Mouse (Mus musculus): ENCODE data around the gene Dgcr8. TPM values are rescaled to one million over a fixed set of nuclear protein-coding genes. Genes with fewer than 3 reads are reported as not detected.

Gene Dgcr8
- polyA plus RNA-seq, 1 experiment = 56.0 TPM

DNA sequence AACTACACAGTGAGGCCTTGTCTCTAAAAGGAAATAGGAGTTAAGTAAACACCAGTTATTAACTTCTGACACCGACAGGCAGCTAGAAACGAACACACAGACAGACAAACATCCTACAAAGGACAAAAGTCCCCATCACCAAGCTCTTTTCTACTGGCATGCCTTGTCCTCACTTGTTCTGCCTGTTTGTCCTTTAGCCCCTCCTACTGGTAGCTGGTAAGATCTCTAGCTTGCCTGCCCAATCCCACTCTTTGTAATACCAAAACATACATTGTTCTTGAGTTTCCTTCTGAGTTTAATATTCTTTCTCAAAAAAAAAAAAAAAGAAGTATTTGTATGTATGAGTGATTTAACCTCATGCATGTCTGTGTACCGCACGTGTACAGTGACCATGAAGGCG lies 20.9 kb downstream of the Dgcr8 start:
- H3K4me3 ChIP-seq (replicated peaks; ENCODE audit: insufficient read depth, low read depth, low read length) = no peak overlapping the region
- no peak for TF ChIP-seq POLR2A (IDR thresholded peaks at IDR 0.05; ENCODE audit: borderline replicate concordance, insufficient read depth, low read length)
- peak; percentile 10; the same call in 1 of the 2 replicates for TF ChIP-seq CTCF (IDR thresholded peaks at IDR 0.05; ENCODE audit: borderline replicate concordance, insufficient read depth, low read depth, low read length)
- H3K27me3 ChIP-seq (ENCODE audit: control insufficient read depth, insufficient read depth, low read length) = no peaks in the 10 kb centered on the region
- DNase-seq = no peak
- no peak overlapping the region for H3K27ac ChIP-seq (ENCODE audit: insufficient read depth, low read length)
- WGBS = 84% methylated on average over 5 of the region's 5 CpGs
- no peaks in the 10 kb centered on the region for H3K4me1 ChIP-seq (ENCODE audit: control insufficient read depth, insufficient read depth, low read length)

DNA sequence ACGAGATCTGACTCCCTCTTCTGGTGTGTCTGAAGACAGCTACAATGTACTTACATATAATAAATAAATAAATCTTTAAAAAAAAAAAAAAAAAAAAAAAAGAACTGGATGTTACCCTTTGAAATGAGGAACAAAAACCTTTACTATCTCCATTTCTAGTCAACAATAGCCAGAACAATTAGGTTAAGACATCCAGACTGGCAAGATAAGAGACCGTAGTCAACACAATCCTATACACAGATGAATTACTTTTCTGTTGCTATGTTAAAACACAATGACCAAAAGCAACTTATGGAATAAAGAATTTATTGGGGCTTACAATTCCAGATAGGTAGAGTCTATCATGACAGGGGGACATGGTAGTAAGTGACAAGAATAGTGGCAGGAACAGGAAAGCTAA lies 24.0 kb downstream of the Dgcr8 start:
- Histone ChIP-seq H3K27ac (ENCODE audit: insufficient read depth, low read length) (no peak overlapping the region), H3K4me3 (replicated peaks; ENCODE audit: insufficient read depth, low read depth, low read length) (no peak overlapping the region), H3K4me1 (ENCODE audit: control insufficient read depth, insufficient read depth, low read length) (no peaks in the 10 kb centered on the region), H3K27me3 (ENCODE audit: control insufficient read depth, insufficient read depth, low read length) (no peaks in the 10 kb centered on the region)
- DNase-seq = no peak
- 84% methylated on average over 2 of the region's 2 CpGs for WGBS
- no peak for TF ChIP-seq CTCF (IDR thresholded peaks at IDR 0.05; ENCODE audit: borderline replicate concordance, insufficient read depth, low read depth, low read length)
- TF ChIP-seq POLR2A (IDR thresholded peaks at IDR 0.05; ENCODE audit: borderline replicate concordance, insufficient read depth, low read length) = no peak

DNA sequence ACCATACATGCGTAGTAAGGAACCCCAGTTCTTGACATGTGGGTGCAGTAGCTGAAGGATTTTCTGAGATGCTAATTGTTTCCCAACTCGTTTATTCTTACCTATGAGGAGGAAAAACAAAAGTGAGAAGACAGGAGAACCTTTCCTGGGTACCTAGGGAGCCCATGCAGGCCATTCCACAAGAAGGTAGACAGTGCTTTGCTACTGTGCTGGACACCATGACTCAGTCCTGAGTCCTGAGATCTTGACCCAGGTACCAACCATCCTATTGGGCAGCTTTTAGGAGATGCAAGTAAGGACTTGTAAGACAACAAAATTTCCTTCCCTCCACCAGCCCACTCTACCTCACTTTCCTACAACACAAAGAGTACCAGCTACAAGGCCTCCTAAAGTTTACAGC lies 30.8 kb downstream of the Dgcr8 start, which contains the start of gene Gm49776:
Gene Gm49776, minus strand, starts transcription at position 101 of the 400 bp plus-strand sequence.
- no peak for DNase-seq
- Histone ChIP-seq H3K4me3 (replicated peaks; ENCODE audit: insufficient read depth, low read depth, low read length) (no peak within 1 kb of the TSS), H3K4me1 (ENCODE audit: control insufficient read depth, insufficient read depth, low read length) (no peaks in the 10 kb centered on the region), H3K27me3 (ENCODE audit: control insufficient read depth, insufficient read depth, low read length) (no peaks in the 10 kb centered on the region), H3K27ac (ENCODE audit: insufficient read depth, low read length) (no peak within 1 kb of the TSS)
- WGBS = 92% methylated on average over 2 of the region's 2 CpGs
- no peak for TF ChIP-seq POLR2A (IDR thresholded peaks at IDR 0.05; ENCODE audit: borderline replicate concordance, insufficient read depth, low read length)
- TF ChIP-seq CTCF (IDR thresholded peaks at IDR 0.05; ENCODE audit: borderline replicate concordance, insufficient read depth, low read depth, low read length) = no peak

DNA sequence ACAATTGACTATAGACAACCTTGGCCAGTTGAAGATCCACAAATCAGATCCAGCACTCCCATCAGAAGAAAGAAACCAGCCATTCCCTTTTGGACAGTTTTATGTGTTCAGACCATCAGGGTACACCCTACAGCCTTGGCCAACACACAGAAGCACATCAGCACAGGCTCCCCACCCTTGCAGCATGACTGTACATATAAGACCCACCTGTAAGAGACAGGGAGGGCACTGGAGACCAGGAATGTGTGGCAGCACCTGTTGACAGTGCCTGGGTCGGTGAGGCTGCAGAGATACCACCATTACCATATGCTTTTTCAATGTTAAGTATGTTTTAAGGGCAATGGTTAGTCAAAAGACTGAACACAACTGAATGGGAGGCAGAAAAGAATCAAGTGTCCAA lies 35.2 kb downstream of the Dgcr8 start:
- H3K4me1 ChIP-seq (ENCODE audit: control insufficient read depth, insufficient read depth, low read length) = peaks cover 7% of the 10 kb centered on the region
- no peak overlapping the region for H3K27ac ChIP-seq (ENCODE audit: insufficient read depth, low read length)
- H3K4me3 ChIP-seq (replicated peaks; ENCODE audit: insufficient read depth, low read depth, low read length) = no peak overlapping the region
- H3K27me3 ChIP-seq (ENCODE audit: control insufficient read depth, insufficient read depth, low read length) = no peaks in the 10 kb centered on the region
- no peak for DNase-seq
- TF ChIP-seq POLR2A (IDR thresholded peaks at IDR 0.05; ENCODE audit: borderline replicate concordance, insufficient read depth, low read length) (no peak), CTCF (IDR thresholded peaks at IDR 0.05; ENCODE audit: borderline replicate concordance, insufficient read depth, low read depth, low read length) (no peak)
- WGBS = 84% methylated on average over 1 of the region's 1 CpGs

DNA sequence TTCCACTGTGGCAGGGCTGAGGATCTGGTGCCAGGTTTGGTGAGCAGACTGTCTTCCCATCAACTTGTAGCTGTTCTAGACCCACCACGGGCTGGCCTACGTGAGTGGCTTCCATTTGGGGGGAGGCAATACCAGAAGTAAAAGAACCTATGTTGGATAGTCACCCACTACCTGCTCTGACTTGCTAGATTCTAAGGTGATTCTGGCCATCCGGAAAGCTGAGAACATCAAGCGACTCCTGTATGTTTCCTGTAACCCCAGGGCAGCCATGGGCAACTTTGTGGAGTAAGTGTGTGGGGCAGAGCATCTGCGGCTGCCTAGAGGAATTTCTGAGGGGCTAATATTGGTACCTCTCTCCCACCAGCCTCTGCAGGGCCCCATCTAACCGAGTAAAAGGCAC lies 36.3 kb downstream of the Dgcr8 start:
- Histone ChIP-seq H3K27ac (ENCODE audit: insufficient read depth, low read length) (no peak overlapping the region), H3K27me3 (ENCODE audit: control insufficient read depth, insufficient read depth, low read length) (no peaks in the 10 kb centered on the region), H3K4me3 (replicated peaks; ENCODE audit: insufficient read depth, low read depth, low read length) (no peak overlapping the region), H3K4me1 (ENCODE audit: control insufficient read depth, insufficient read depth, low read length) (peaks cover 7% of the 10 kb centered on the region)
- DNase-seq = no peak
- TF ChIP-seq CTCF (IDR thresholded peaks at IDR 0.05; ENCODE audit: borderline replicate concordance, insufficient read depth, low read depth, low read length) (no peak), POLR2A (IDR thresholded peaks at IDR 0.05; ENCODE audit: borderline replicate concordance, insufficient read depth, low read length) (no peak)
- 74% methylated on average over 6 of the region's 6 CpGs for WGBS

DNA sequence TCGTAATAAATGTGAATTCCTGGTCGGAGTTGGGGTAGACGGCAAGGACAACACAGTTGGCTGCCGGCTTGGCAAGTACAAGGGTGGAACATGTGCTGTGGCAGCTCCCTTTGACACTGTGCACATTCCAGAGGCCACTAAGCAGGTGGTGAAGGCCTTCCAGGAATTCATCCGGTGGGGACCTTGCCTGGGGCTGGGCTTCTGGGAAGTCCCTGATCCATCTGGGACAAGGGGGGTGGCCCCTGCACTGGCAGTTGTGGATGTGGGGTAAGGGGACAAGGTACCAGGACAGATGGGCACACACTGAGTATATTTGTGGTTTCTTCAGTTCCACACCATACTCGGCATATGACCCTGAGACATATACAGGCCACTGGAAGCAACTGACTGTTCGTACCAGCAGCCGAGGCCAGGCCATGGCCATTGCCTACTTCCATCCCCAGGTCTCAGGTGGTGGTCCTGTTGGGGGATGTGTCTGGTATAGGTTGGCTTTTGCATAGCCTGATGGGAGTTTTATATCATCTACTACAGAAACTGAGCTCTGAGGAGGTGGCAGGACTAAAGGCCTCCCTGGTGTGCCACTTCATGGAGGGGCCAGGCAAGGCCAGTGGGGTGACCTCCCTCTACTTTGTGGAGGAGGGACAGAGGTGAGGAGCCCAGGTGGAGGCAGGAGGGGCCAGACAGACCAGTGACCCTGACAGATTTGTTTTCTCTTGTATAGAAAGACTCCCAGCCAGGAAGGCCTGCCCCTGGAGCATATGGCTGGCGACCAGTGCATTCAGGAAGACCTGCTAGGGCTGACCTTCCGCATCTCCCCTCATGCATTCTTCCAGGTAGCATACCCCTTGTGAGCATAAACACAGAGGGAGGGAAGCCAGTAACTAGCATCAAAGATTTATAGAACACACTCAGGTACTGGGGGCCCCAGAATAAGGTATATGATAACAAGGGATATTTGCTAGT lies 37.9 kb downstream of the Dgcr8 start:
- no peak overlapping the region for H3K27ac ChIP-seq (ENCODE audit: insufficient read depth, low read length)
- no peak for DNase-seq
- H3K4me1 ChIP-seq (ENCODE audit: control insufficient read depth, insufficient read depth, low read length) = peaks cover 7% of the 10 kb centered on the region
- whole genome bisulfite sequencing = 38% methylated on average over 10 of the region's 10 CpGs
- H3K4me3 ChIP-seq (replicated peaks; ENCODE audit: insufficient read depth, low read depth, low read length) = no peak overlapping the region
- no peaks in the 10 kb centered on the region for H3K27me3 ChIP-seq (ENCODE audit: control insufficient read depth, insufficient read depth, low read length)
- TF ChIP-seq POLR2A (IDR thresholded peaks at IDR 0.05; ENCODE audit: borderline replicate concordance, insufficient read depth, low read length) (no peak), CTCF (IDR thresholded peaks at IDR 0.05; ENCODE audit: borderline replicate concordance, insufficient read depth, low read depth, low read length) (no peak)

DNA sequence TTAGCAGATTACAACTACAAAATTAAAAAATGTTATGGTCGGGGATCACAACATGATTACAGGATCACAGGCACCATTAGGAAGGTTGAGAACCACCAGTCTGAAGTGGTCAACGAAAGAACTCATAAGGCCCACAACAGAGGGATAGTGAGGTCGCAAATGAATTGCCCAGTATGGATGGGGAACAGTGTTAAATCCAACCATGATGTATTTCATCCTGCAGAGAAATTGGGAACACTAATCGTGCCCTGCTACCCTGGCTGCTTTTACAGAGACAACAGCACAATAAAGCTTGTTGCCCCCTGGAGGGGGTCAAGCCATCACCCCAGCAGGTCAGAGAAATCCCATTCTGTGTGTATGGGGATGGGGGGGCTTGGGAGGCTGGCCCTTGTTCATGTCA lies 38.8 kb downstream of the Dgcr8 start:
- TF ChIP-seq POLR2A (IDR thresholded peaks at IDR 0.05; ENCODE audit: borderline replicate concordance, insufficient read depth, low read length) (no peak), CTCF (IDR thresholded peaks at IDR 0.05; ENCODE audit: borderline replicate concordance, insufficient read depth, low read depth, low read length) (no peak)
- no peaks in the 10 kb centered on the region for H3K27me3 ChIP-seq (ENCODE audit: control insufficient read depth, insufficient read depth, low read length)
- no peak overlapping the region for H3K4me3 ChIP-seq (replicated peaks; ENCODE audit: insufficient read depth, low read depth, low read length)
- no peak for DNase-seq
- WGBS = 35% methylated on average over 4 of the region's 4 CpGs
- H3K27ac ChIP-seq (ENCODE audit: insufficient read depth, low read length) = no peak overlapping the region
- H3K4me1 ChIP-seq (ENCODE audit: control insufficient read depth, insufficient read depth, low read length) = peaks cover 7% of the 10 kb centered on the region
